Mouse (Mus musculus): ENCODE measurements around the gene Tnfrsf12a. TPM values are rescaled to one million over a fixed set of nuclear protein-coding genes. Genes with fewer than 3 reads are reported as not detected.
A peak's percentile ranks its signal among the peaks of the same experiment; 100 is the strongest.

Tnfrsf12a gene
- polyA plus RNA-seq (2015; fragmentation: Nextera tagmentation; extraction: Ambion mirVana): 6.0 and 9.4 TPM in 2 replicates

GRCm38 (mm10) chr17:23677236-23677679 lies at the start of gene Tnfrsf12a:
TSS of gene Tnfrsf12a (minus strand) at chr17:23677468.
- peak; percentile 91 for DNase-seq (ENCODE audit: low spot score)

- DNase-seq (ENCODE audit: low spot score): no peak
Measured at GRCm38 (mm10) chr17:23726758-23727142, 49.5 kb upstream of the Tnfrsf12a start.

- peak; percentile 96 for DNase-seq (ENCODE audit: low spot score)
Measured at GRCm38 (mm10) chr17:23725999-23726757, 48.9 kb upstream of the Tnfrsf12a start, which contains the start of gene Pkmyt1. TSS of gene Pkmyt1 (plus strand) at chr17:23726336.

- no peak for DNase-seq (ENCODE audit: low spot score)
Measured at GRCm38 (mm10) chr17:23725477-23725876, 48.2 kb upstream of the Tnfrsf12a start.

- DNase-seq (ENCODE audit: low spot score): no peak
Measured at GRCm38 (mm10) chr17:23722376-23723125, 45.3 kb upstream of the Tnfrsf12a start, which contains the start of gene 1520401A03Rik. TSS of gene 1520401A03Rik (minus strand) at chr17:23722783.

GRCm38 (mm10) chr17:23721886-23722285 lies 44.6 kb upstream of the Tnfrsf12a start:
- no peak for DNase-seq (ENCODE audit: low spot score)

GRCm38 (mm10) chr17:23719455-23719854 lies 42.2 kb upstream of the Tnfrsf12a start:
- DNase-seq (ENCODE audit: low spot score): no peak

GRCm38 (mm10) chr17:23717003-23717402 lies 39.7 kb upstream of the Tnfrsf12a start:
- no peak for DNase-seq (ENCODE audit: low spot score)

GRCm38 (mm10) chr17:23706212-23706611 lies 28.9 kb upstream of the Tnfrsf12a start:
- peak; percentile 69 for DNase-seq (ENCODE audit: low spot score)

- no peak for DNase-seq (ENCODE audit: low spot score)
Measured at GRCm38 (mm10) chr17:23705525-23706104, 28.3 kb upstream of the Tnfrsf12a start.

GRCm38 (mm10) chr17:23704741-23705140 lies 27.5 kb upstream of the Tnfrsf12a start:
- no peak for DNase-seq (ENCODE audit: low spot score)

GRCm38 (mm10) chr17:23703301-23703700 lies 26.0 kb upstream of the Tnfrsf12a start:
- no peak for DNase-seq (ENCODE audit: low spot score)

- peak; percentile 71 for DNase-seq (ENCODE audit: low spot score)
Measured at GRCm38 (mm10) chr17:23700079-23700478, 22.8 kb upstream of the Tnfrsf12a start.

GRCm38 (mm10) chr17:23699131-23700077 lies 22.1 kb upstream of the Tnfrsf12a start:
- no peak for DNase-seq (ENCODE audit: low spot score)

- no peak for DNase-seq (ENCODE audit: low spot score)
Measured at GRCm38 (mm10) chr17:23695801-23696200, 18.5 kb upstream of the Tnfrsf12a start.

- DNase-seq (ENCODE audit: low spot score): no peak
Measured at GRCm38 (mm10) chr17:23694491-23694890, 17.2 kb upstream of the Tnfrsf12a start.

GRCm38 (mm10) chr17:23683856-23684672 lies 6.8 kb upstream of the Tnfrsf12a start, which contains the start of gene Cldn9:
TSS of gene Cldn9 (minus strand) at chr17:23684026.
- no peak for DNase-seq (ENCODE audit: low spot score)

GRCm38 (mm10) chr17:23683226-23683625 lies 6.0 kb upstream of the Tnfrsf12a start:
- DNase-seq (ENCODE audit: low spot score): no peak

- DNase-seq (ENCODE audit: low spot score): no peak
Measured at GRCm38 (mm10) chr17:23682530-23682929, 5.3 kb upstream of the Tnfrsf12a start.

GRCm38 (mm10) chr17:23682092-23682491 lies 4.8 kb upstream of the Tnfrsf12a start:
- no peak for DNase-seq (ENCODE audit: low spot score)

Measured in thymus, postnatal 0 days (tissue).